In genomic region chr11:94129261-94130059, GRCm38 (mm10) we compare ENCODE assay signal across 9 mouse cellular contexts.
DNase-seq lines count a peak whose midpoint lies in the region; ATAC-seq and TF ChIP-seq lines count a peak whose summit lies in the region.
"Had no signal": no experiment of that assay in that cellular context is flagged by ENCODE, and none has a peak within 500 bp of the region (broad histone marks: within the 10 kb centered on the region; RNA-seq: fewer than 3 reads in every experiment).

No protein-coding gene starts in this region.

- H3K27me3 ChIP-seq in heart, postnatal 0 days (ENCODE audit: control insufficient read depth, insufficient read depth, low read length): no peaks in the 10 kb centered on the region
- H3K27me3 ChIP-seq: embryonic facial prominence, embryonic 13.5 days had no signal

- peak; percentile 77 for TF ChIP-seq CTCF in heart, postnatal 0 days (IDR thresholded peaks at IDR 0.05; ENCODE audit: low read depth)

- peaks cover 10% of the 10 kb centered on the region for H3K36me3 ChIP-seq in heart, postnatal 0 days (replicated peaks; ENCODE audit: control insufficient read depth, insufficient read depth, low read length)

- no peak overlapping the region for H3K4me2 ChIP-seq in heart, postnatal 0 days (ENCODE audit: low read depth, low read length)
- H3K4me2 ChIP-seq: embryonic facial prominence, embryonic 13.5 days had no signal

- WGBS in heart, postnatal 0 days: 63% methylated on average over 12 of the region's 12 CpGs

- H3K4me1 ChIP-seq in heart, postnatal 0 days (ENCODE audit: control insufficient read depth, insufficient read depth): peaks cover 6% of the 10 kb centered on the region; the same call in 1 of the 2 replicates

- peak overlapping the region; percentile 28; the same call in 1 of the 2 replicates for H3K27ac ChIP-seq in heart, postnatal 0 days (ENCODE audit: low read depth)
- H3K27ac ChIP-seq: embryonic facial prominence, embryonic 13.5 days had no signal

- DNase-seq in ovary, postnatal 36 days (ENCODE audit: low spot score): peak; percentile 52
- DNase-seq in ovary, postnatal 10 days (ENCODE audit: low spot score): no peak
- peak; percentile 93 for DNase-seq in brain, adult 2 months (ENCODE audit: low read depth, low spot score)
- DNase-seq in heart, postnatal 0 days (ENCODE audit: low spot score): peak; percentile 77
- peak; percentile 55 to 65 for DNase-seq in layer of hippocampus, postnatal 36 days
- DNase-seq in right cerebral cortex, postnatal 36 days (ENCODE audit: low spot score in 2 of 2): peak; percentile 53 to 67

- no peaks in the 10 kb centered on the region for H3K9me3 ChIP-seq in heart, postnatal 0 days (replicated peaks; ENCODE audit: control insufficient read depth, low read length)
- H3K9me3 ChIP-seq: embryonic facial prominence, embryonic 13.5 days had no signal

- no peak for TF ChIP-seq EP300 in heart, postnatal 0 days (IDR thresholded peaks at IDR 0.05; ENCODE audit: low read depth)

- ATAC-seq in erythroid progenitor cell, adult 5-6 weeks (replicated peaks; ENCODE audit: low FRiP score, poor library complexity, severe bottlenecking): 0 out of 2 replicates have a peak, but pooled peaks have one; percentile 49
- ATAC-seq in heart, postnatal 0 days (ENCODE audit: insufficient read depth, low read depth): no peak
- peak; percentile 56 for ATAC-seq in megakaryocyte-erythroid progenitor cell, adult 5-6 weeks (replicated peaks; ENCODE audit: low FRiP score, low TSS enrichment, poor library complexity, severe bottlenecking)

- H3K4me3 ChIP-seq in heart, postnatal 0 days (ENCODE audit: low read depth, low read length): no peak overlapping the region
- H3K4me3 ChIP-seq: embryonic facial prominence, embryonic 13.5 days had no signal

- H3K9ac ChIP-seq in heart, postnatal 0 days (replicated peaks; ENCODE audit: low read depth, low read length): no peak overlapping the region
- H3K9ac ChIP-seq: embryonic facial prominence, embryonic 13.5 days had no signal
